Mouse (Mus musculus) megakaryocyte-erythroid progenitor cell, adult 5-6 weeks (primary cell): ENCODE measurements at regions not wholly inside any gene's neighbourhood (a gene's known extent, or its start where the extent isn't known, plus 50 kb on each side); places are given as distances from the start of the nearest gene placed in this dataset.
"Not testable (repeated sequence)": the region's sequence is repeated elsewhere in the genome, so short reads cannot be mapped to it uniquely, and the experiment has no call there.

Experiments used
- ATAC-seq: replicated peaks from 2 replicates; pipeline ENCODE4 v1.8.0; 2016; ENCODE audit warnings: mild to moderate bottlenecking, inconsistent platforms; ENCODE audit not compliant: severe bottlenecking, poor library complexity, low FRiP score, low TSS enrichment

DNA sequence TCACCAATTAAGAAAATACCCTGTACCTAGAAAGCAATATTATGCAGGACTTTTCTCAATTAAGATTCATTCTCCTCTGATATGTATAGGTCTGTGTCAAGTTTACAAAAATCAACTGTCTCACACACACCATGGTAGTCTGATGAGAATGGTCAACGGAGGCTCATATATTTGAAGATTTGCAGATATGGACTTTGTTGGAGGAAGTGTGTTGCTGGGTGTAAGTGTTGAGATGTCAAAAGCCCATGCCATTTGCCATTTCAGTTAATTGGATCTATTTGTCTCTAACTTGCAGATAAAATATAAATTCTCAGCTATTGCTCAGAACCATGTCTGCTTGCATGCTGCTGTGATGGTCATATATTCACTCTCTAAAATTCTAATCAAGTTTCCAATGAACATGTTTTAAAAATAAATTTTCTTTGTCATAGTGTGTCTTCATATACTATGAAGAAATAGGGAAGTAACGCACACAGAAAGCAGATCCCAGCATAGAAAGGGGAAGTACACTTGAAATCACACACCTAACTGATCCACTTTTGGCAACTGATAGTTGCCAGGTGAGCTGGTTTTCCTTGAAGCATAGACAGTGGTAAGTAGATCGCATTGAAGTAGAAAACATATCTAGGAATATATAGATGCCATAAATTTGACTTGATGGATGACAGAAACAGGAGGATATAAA, 326.4 kb downstream of the Gm11232 start:
- no peak for ATAC-seq

GRCm38 (mm10) chr4:71422121-71422520, 335.6 kb downstream of the Gm11232 start:
- ATAC-seq, result not testable (repeated sequence)

- no peak for ATAC-seq
Observed at GRCm38 (mm10) chr4:71409867-71410266, 347.9 kb downstream of the Gm11232 start.

GRCm38 (mm10) chr4:71390444-71390843, 367.3 kb downstream of the Gm11232 start:
- no peak for ATAC-seq

DNA sequence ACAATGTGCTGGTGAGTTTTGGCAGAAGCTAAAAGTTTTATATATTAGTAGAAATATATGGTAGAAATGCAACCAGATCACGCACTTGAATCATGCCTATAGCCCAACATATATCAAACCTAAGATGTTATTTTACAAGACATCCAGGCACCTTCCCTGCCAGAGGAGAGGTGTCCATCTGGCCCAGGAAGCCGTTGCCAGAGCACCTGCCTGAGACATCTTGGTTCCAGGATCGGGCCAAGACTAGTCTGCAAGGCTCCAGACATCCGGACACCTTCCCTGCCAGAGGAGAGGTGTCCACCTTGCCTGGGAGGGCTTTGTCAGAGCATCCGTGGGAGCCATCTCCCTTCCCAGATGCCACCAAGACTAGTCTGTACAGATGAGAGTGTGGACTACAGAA, 388.5 kb downstream of the Gm11232 start:
- no peak for ATAC-seq

DNA sequence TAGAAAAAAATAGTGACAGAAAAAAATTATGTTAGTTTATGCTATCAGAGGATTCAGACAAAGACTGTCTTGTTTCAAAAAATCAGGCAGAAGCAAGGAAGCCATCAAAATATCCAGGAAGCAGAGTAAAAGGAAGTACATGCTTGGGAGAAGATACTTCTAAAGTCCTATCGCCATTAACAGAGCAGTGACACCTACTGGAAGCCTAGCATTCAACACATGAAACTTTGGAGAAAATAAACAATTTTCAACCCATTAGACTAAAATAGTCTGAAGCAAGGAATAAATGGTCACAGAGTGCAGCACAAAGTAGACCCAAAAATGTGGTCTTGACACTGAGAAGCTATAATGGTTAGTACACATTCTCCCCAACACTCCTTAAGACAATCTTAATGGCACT, 394.0 kb downstream of the Gm11232 start:
- ATAC-seq, result no peak

- ATAC-seq, result no peak
Observed at GRCm38 (mm10) chr4:71357626-71358025, 400.1 kb downstream of the Gm11232 start.

GRCm38 (mm10) chr4:71356714-71357113, 401.1 kb downstream of the Gm11232 start:
- ATAC-seq, result no peak

DNA sequence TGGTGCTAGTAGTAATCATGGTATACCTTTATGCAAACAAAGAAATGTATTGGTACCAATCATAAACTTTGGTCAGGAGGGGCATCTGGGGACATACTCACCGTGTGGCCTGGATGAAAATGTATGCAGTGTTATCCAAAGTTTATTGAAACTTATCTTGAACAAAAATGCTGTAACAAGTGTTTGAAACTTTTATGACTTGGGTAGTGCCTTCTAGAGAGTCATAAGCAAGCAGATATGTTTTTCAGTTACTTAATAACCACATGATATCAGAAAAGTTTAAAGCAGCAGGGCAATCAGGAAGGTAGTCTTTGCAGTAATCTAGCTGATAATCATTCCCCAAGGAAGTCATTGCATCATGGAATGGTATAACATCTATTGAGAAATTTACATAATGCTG, 401.5 kb downstream of the Gm11232 start:
- no peak for ATAC-seq

DNA sequence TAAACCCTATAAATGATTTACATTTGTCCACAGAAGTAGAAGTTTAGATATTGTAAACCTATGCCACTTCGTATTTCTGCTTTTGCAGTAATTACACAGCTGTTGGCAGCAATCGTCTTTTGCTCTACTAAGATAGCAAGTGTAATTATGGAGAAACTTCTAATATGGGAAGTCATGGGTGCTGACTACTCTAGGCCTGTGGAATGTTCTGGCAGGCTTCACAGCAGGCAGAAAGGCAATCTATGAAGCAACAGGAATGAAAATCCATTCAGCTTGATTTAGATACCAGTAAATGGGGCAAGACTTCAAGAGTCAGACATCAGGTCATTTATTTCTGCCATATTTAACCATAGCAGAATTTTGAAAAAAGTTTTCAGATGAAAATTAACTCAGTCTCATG, 405.9 kb downstream of the Gm11232 start:
- no peak for ATAC-seq

DNA sequence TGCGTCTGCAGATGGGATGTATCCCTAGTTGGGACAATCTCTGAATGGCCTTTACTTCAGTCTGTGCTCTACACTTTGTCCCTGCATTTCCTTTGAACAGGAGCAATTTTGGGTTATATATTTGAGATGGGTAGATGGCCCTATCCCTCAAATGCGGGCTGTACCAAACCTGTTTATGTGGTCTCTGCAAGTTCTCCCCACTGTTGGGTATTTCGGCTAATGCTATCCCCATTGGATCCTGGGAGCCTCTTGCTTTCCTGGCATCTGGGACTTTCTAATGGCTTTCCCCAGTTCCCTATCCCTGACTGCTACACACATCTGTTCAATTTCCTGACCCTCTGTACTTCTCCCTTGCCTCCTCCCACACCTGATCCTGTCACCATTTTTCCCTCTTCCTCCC, 414.7 kb downstream of the Gm11232 start:
- ATAC-seq, result no peak

DNA sequence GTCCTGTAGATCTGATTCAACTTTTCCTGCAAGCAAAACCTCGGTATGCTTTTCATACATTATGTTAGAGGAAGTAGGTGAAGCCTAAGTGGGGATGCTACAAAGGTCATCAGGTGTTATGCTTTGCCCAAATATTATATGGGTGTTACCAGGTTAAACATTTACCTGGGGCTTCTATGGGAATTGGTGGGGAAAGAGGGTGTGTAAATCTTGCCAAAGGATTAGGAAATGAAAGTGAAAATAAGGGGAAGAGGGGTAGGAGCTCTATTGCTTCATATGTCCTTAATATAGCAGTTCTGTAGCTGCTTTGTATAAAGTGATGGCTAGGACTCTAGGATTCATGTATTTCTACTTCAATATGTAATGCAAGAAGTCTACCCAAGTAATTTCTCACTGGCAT, 419.2 kb downstream of the Gm11232 start:
- ATAC-seq, result no peak

DNA sequence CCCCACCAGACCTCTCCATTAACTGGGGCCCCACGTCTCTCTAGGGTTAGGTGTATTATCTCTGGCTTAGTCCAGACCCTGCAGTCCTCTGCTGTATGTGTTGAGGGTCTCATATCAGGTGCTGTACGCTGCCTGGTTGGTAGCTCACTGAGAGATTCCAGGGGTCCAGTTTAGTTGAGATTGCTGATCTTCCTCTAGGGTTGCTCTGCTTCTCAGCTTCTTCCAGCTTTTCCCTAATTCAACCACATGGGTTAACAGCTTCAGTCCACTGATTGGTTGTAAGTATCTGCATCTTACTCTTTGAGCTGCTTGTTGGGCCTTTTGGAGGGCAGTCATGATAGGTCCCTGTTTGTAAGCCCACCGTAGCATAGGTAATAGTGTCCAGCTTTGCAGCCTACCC, 425.1 kb downstream of the Gm11232 start:
- no peak for ATAC-seq

DNA sequence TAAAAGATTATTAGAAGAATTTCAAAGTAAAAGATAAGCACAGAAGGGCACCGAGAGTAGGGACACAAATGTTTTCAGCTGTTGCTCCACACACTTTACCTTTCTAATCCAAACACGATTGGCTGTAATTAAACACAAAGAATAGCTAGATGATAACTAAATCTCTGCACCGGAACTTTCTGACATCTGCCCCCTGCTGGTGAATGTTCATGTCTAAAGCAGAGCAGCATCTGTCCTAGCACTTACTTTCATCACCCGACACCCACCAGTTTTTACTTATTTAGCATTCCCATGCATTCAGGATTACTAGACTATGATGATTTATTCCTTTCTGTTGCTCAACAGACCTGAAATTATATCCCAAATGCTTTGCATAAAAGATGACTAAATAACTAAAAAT, 425.7 kb downstream of the Gm11232 start:
- no peak for ATAC-seq

GRCm38 (mm10) chr4:71316605-71317004, 441.2 kb downstream of the Gm11232 start:
- no peak for ATAC-seq

DNA sequence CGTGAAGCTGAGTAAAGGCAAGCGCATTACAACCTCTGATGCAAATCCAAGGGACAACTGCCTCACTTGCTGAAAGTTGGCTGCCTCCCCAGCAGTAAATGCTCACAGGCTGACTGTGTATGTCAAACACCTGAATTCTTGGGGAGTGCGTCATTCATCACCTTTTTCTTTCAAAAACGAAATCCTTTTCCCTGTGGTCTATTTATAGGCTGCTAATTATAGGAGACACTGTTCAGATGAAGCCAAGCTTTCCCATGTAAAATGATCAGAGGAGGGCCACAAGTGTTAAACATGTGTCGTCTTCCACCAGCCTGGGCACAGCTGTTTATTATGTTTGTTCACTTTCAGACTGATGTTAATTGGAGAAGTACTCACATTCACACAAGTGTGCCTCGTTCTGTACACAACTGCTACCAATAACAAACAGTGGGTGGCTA, 450.6 kb downstream of the Gm11232 start:
- no peak for ATAC-seq

DNA sequence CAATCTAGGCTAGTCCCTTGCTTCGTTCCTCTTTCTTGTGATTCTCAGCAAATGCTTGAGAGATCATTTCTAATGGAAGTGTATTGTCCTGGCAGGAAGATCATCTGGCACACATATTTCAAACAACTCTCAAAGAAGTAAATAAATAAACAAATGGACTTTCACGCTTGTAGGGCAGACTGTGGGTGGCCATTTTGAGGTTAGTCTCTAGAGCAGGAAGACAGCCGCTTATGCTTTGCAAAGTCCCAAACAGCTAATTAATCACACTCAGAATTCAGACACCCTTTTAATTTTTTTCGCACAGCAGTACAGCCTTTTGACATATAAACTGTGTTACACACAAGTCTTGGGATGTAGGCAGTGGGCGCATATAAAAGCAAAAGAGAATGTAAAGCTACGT, 451.1 kb downstream of the Gm11232 start:
- no peak for ATAC-seq

DNA sequence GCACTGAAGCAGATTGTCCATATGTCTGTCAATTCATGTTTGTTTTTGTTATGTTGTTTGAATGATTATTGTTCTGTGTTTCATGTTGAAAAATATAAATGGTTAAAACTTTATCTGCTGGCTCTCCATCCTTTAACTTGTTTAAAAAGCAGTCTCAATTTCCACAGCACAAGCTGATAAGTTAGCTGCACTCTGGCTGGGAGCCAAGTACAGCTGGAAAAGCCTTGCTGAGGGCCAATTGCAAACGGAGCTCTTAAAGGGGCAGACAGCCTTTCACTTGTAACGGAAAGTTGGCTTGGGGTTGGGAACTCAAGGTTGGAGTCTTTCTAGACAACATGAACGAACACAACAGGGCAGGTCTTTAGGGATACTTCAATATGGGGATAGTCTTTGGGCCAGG, 462.0 kb downstream of the Gm11232 start:
- ATAC-seq, result not testable (repeated sequence)

DNA sequence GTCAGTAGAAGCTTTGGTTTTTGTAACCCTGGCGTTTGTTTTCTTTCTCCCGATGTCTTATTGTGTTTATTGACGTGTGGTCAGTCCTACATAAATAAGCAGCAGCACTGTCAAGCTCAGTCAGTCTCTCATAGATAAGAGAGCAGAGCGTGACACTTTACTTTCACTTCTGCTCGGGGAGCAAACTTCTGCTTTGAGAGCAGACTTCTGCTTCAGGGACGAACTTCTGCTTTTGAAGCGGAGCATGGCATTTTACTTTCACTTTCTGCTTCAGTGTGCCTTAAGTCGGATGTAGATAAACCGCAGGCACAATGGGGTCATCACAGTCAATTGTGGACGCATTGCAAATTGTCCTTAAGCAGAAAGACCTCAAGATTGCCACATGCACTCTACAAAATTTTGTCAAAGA, 466.0 kb downstream of the Gm11232 start:
- ATAC-seq, result peak; percentile 90

- peak; percentile 100 for ATAC-seq
Observed at GRCm38 (mm10) chr4:71291111-71291740, 466.5 kb downstream of the Gm11232 start.

DNA sequence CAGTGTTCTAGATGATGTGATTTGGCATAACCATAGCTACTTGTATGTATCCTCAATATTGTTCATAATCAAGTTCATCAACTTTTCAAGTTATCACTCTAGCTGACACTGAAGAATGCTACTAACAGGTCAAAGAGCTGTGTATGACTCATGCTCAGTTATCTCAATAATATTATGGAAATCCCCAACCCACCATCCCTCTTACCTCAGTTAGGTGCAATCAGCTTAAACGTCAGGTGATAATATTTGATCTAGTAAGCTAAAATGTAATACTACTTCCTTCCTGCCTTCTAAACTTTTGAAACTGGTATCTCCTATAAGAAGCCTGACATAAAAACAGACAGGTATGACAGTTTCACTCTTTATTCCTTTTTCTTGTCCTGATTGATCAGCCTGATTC, 474.6 kb downstream of the Gm11232 start:
- no peak for ATAC-seq
